Mouse (Mus musculus) E14TG2a.4 (cell line): ENCODE measurements around the gene Pde2a.

Experiments
- CTCF ChIP-seq: conservative IDR thresholded peaks from 2 replicates; pipeline ENCODE4 v1.5.1; 2014; ENCODE audit warnings: low read length
- NANOG ChIP-seq: IDR thresholded peaks from 2 replicates; pipeline ENCODE4 v1.6.1; 2014; ENCODE audit warnings: borderline replicate concordance, low read length, mixed read lengths

- TF ChIP-seq CTCF: no peak
- TF ChIP-seq NANOG: no peak
Measured at GRCm38 (mm10) chr7:101498385-101498784, 76.9 kb downstream of the Pde2a start.
